Mouse (Mus musculus): Measurements from ENCODE around the gene Atxn7l2.
A peak's percentile ranks its signal among the peaks of the same experiment; 100 is the strongest.

Atxn7l2 gene

DNA sequence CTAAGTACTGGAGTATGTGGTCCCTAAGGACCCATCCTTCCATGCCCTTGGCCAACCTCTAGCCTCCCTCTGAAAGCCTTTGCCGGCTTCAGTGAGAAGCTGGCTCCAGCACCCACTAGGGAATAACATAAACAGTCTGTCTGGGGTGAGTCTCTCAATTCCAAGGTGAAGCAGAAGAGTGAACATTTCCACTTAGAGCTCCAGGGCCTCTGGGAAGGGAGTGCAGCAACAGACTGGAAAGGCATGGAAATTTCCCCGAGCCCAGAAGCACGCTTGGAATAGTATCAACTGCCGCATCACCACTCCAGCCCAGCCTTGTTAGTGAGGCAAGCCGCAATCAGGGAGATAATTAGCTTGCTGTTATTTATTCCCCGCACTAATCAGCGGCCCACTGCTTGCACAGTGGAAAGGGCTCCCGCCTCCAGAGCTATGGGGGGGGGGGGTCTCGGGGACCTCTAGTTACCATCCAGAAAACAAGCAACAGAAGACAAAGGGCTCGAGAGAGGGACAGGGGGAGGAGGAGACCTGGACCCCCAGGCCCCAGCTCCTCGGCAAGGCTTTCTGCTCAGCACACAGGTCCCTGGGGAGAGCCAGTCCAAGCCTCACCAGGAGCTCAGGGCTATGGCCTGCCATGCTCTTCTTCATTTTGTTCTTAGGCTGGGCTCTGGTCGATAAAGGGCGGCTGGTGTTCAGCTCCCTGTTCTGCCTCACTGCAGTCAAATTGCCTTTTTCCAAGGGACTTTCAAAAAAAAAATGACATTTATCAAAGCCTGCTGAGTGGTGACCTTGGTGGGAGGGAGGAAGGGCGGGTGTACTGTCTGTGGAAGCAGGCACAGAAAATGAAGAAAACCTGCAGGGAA is 35.8 kb downstream of the Atxn7l2 start:
- DNase-seq, result peak; percentile 22

DNA sequence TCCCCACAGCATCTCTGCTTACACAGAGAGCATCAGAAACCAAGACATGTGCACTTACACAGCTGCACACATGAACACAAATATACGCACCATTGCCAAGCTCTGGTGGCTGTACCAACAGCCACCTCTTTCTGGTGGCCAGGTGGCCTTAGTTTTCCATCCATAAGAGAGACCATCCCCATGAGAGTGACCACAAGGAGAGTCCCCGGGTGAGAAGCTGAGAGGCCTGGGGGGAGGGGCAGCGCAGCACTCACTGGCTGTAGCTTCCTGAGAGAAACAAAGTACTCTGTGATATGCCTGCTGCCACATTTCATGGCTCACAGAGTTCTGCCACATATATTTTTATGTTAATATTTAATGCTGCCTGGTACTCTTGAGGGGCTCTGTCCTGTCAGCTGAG is 41.5 kb downstream of the Atxn7l2 start:
- no peak for DNase-seq

DNA sequence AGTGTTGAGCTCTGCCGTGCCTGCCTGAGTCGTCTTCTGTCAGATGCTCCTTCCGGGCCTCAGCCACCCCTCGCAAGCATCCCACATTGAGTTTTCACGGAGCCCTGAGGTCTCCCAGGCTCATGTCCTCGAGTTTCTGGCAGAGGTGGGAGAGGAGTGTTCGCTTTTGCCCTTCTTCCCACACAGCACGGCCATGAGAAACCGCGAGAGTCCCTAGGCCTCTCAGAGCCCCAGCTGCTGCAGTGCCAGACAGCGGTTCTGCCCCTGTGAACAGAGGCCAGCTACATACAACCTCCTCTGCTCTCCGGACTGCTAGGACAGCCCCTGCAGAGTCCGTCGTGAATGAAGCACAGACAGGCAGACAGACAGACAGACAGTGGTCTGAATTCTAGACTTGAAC is 43.2 kb downstream of the Atxn7l2 start:
- DNase-seq, result no peak

DNA sequence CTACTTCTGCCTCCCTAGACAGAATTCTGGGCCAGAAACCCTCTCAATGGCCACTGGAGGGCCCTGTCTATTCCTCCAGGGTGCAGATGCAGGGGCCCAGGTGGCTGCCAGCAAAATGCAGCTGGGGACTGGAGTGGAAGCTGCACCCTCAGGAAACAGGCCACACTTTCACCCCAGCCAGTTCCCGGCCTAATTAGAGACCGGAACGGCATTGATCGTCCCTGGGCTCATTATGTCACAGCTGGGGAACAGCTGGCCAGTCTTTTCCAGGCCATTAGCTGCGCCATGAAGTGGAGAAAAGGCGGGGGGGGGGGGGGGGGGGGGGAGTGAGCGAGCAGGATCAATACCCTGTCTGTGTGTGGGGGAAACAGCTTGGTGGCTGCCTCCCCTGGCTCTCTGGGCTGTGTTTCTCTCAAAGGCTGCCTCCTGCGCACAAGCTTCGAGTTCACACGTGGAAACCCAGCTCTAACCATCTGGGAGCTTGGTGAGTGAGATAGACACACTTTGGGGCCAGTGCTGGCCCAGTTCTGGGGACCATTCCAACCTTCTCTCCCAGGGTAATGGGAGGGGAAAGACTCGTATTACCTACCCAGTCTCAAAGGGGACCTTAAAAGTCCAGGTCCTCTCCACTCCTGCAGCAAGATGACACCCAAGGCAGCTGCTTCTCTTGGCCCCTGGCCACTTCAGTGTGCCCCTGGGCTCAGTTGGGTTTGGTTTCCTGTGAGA is 44.1 kb downstream of the Atxn7l2 start:
- DNase-seq, result peak; percentile 48

DNA sequence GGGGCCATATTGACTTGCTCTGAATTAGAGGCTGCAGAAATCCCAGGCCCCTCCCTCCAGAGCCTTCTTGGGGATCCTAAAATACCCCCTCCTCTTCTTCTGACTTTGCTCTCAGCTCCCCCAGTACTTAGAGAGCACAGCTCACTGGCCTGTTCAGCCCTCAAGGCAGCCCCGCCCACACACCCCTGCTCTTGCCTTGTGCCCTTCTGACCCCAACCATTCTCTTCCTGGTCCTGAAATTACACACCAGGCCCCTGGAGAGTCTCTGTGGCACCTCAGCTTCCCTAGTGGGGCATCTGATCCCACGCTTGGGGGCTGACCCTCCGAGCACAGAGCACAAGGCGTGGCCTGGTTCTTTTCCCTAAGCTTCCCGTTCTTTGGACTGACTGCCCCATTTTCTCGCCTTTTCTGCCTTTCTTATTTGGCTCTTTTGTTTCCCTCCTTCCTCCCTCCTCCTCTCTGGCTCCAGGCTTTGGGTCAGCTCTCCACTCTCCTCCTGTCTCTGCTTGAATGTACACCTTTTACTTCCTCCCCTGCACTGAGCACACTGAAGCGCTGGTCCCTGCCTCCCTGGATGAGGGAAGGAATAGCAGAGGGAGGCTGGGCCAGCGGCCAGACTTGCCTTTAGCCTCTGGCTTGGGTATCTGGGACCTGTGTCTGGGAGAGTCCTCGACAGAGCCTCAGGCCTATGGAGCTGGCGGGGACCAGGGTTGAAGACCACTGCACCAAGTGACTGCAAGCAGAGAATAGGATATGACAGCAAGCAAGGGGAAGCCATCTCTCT is 45.0 kb downstream of the Atxn7l2 start:
- DNase-seq, result no peak

DNA sequence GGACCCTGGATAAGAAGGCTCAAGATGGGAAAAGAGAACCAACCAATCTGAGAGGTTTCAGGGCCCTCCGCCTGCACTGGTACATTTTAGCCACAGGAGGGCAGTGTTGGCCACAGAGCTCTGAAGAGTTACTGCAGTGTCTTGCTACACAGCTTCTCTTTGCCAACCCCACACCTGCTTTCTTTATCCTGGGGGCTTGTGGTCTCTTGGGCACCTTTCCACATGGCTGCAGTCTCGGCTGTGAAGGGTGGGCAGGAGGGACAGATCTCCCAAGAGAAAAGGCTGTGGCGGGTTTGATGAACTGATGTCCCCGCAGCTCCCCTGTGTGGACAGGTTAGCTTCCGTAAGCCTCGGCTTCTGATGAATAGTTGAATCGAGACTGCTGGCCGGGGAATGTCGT is 45.9 kb downstream of the Atxn7l2 start:
- DNase-seq, result peak; percentile 85

DNA sequence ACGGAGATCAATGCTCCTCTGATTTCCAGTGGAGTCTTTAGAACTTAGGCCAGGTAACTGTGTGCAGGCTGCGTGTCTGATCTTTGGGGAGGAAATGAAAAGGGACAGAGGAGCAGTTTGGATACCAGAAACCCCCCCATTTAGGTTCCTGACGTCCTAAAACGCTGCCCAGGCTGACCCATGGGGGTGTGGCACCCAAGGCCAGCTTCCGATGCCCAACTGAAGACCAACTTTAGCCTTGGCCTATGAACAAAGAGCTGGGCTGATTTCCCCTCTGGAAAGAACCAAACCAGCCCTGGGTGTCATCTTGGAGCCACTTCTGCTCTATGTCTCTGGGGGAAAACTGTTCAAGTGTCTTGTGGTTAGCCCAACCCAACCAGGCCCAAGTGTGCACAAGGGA is 46.6 kb downstream of the Atxn7l2 start:
- DNase-seq, result no peak

DNA sequence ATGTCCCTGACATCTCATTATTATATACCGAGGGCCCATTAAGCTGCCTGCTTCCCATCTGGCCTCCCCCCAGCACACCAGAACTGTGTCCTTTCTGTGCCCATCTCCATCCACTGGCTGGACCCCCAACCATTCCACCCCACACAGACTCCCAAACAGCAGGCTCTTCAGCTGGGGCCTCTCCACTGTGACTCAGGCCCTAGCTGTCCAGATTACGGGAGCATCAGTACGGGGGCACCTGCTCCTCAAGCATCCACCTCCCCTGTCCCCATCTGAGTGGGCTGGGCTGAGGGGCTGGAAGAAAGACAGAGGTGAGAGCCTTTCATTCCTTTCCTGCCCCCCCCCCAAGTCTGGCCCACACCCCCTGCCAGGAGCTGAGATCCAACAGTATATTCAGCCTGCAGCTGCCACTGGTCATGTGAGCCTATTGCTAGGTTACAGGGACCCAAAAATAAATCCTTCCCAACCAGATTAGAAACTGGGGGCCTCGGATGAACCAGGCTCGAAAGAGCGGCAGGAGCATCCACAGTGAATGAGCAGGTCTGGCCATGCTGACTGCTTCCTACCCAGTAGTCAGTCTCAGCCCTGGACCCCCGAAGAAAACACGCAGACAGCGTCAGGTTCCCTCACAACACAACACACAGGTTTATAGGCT is 52.2 kb downstream of the Atxn7l2 start:
- no peak for DNase-seq

DNA sequence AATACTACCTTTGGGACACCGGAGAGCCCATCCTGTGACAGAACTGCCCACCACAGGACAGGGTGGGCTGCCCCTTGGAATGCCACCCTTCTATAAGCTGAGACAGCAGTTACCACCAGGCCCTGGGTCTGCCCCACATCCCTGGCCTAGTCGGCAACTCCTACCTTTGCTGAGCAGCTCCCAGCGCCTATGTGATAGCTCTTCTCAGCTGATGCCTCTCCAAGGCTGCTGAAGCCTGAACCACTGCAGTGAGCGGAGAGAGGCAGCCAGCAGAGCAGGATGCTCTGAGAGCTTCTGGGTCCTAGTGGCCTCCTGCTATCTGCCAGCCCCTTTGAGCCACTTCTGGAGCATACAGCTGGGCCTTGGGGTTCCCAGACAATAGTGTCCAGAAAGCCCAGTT is 56.1 kb downstream of the Atxn7l2 start, which contains the start of gene Gpr61:
Gpr61 (minus strand) TSS at position 227 of the 400 bp plus-strand sequence.
- no peak for DNase-seq

DNA sequence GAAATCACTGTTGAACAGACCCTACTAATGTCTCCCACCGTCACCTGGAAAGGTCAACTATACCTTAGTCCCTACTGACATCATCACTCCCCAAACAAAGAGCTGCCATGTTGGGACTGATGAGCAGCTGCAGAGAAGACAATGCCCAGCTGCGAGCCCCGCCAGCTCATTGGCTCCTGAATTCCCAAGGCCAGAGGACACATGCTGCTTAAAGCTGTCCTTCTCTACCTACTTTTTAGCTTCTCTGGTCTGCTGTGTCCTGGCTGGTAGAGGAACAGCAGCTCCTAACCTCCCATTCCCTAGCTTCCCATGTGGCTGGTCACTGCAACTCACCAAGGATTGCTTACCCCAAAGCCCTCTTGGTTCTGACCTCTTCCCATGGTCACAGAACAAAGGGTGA is 58.4 kb downstream of the Atxn7l2 start:
- DNase-seq, result no peak
